Mouse (Mus musculus) forebrain, embryonic 14.5 days (tissue): Measurements from ENCODE around the gene Tinagl1. TPM values are rescaled to one million over a fixed set of nuclear protein-coding genes. Genes with fewer than 3 reads are reported as not detected.

Experiments used
- ATAC-seq: fragments of 200-750 bp; cut with Nextera tagmentation; 2 replicates; pipeline ENCODE4 v1.8.0; 2017; ENCODE audit warnings: mild to moderate bottlenecking, moderate library complexity
- DNase-seq: peaks from one replicate; pipeline ENCODE4 v3.0.0-alpha.2; 2015; ENCODE audit warnings: low spot score
- H3K27ac ChIP-seq: fragments of 300-500 bp; sonication (generic); 2 replicates; pipeline ENCODE4 v1.5.1; 2014; ENCODE audit warnings: low read depth, mild to moderate bottlenecking, control low read depth, low read length, moderate library complexity
- H3K27me3 ChIP-seq: fragments of 300-500 bp; sonication (generic); replicated peaks from 2 replicates; pipeline ENCODE4 v1.6.1; 2014; ENCODE audit warnings: low read length, control low read depth, mixed read lengths; ENCODE audit not compliant: control insufficient read depth, insufficient read depth
- H3K36me3 ChIP-seq: fragments of 300-500 bp; sonication (generic); 2 replicates; pipeline ENCODE4 v1.6.1; 2014; ENCODE audit warnings: low read length, control low read depth; ENCODE audit not compliant: control insufficient read depth, insufficient read depth
- H3K4me1 ChIP-seq: fragments of 300-500 bp; sonication (generic); 2 replicates; pipeline ENCODE4 v1.6.1; 2014; ENCODE audit warnings: antibody characterized with exemption, low read length, control low read depth; ENCODE audit not compliant: control insufficient read depth, insufficient read depth
- H3K4me2 ChIP-seq: fragments of 300-500 bp; sonication (generic); 2 replicates; pipeline ENCODE4 v1.6.1; 2014; ENCODE audit warnings: mild to moderate bottlenecking, control low read depth, low read length
- H3K4me3 ChIP-seq: fragments of 300-500 bp; sonication (generic); 2 replicates; pipeline ENCODE4 v1.5.1; 2014; ENCODE audit warnings: low read depth, low read length, control low read depth
- H3K9ac ChIP-seq: fragments of 300-500 bp; sonication (generic); 2 replicates; pipeline ENCODE4 v1.6.1; 2014; ENCODE audit warnings: mild to moderate bottlenecking, low read length, control low read depth, moderate library complexity
- H3K9me3 ChIP-seq: fragments of 300-500 bp; sonication (generic); replicated peaks from 2 replicates; pipeline ENCODE4 v1.6.1; 2016; ENCODE audit warnings: low read length, control low read depth, mixed read lengths; ENCODE audit not compliant: control insufficient read depth
- WGBS: fragments of 180-500 bp; shearing (Covaris S2); extraction: QIAGEN DNeasy Blood & Tissue Kit; methylation state at CpG from one replicate; pipeline ENCODE4 v1.1.7; 2014; 5-methylcytosine and 5-hydroxymethylcytosine counted together
- polyA plus RNA-seq: library from polyadenylated mRNA; unstranded; fragments of >200 nt; fragmentation: Nextera tagmentation; extraction: Ambion mirVana; gene quantifications from 2 replicates; pipeline ENCODE4 v1.2.1, GENCODE M21; 2014

Gene Tinagl1
- 2.7 and 4.0 TPM in 2 replicates for polyA plus RNA-seq

- Histone ChIP-seq H3K4me1 (peaks cover 9% of the 10 kb centered on the region), H3K9ac (no peak within 1 kb of the TSS), H3K4me3 (no peak within 1 kb of the TSS), H3K27ac (no peak within 1 kb of the TSS), H3K9me3 (no peaks in the 10 kb centered on the region), H3K36me3 (no peaks in the 10 kb centered on the region), H3K27me3 (peaks cover 3% of the 10 kb centered on the region; the same call in 1 of the 2 replicates), H3K4me2 (peak within 1 kb of the TSS; percentile 16; the same call in 1 of the 2 replicates)
- ATAC-seq (no peak), DNase-seq (no peak)
- 2% methylated on average over 14 of the region's 14 CpGs for WGBS
These were observed at the start of gene Tinagl1 for GRCm38 (mm10) chr4:130175072-130175711. Tinagl1 (minus strand) TSS chr4:130175122.

- ATAC-seq (no peak), DNase-seq (no peak)
- H3K4me1 ChIP-seq: no peaks in the 10 kb centered on the region
- H3K36me3 ChIP-seq: no peaks in the 10 kb centered on the region
- no peaks in the 10 kb centered on the region for H3K9me3 ChIP-seq
- no peak overlapping the region for H3K9ac ChIP-seq
- H3K27me3 ChIP-seq: no peaks in the 10 kb centered on the region
- no peak overlapping the region for H3K27ac ChIP-seq
- H3K4me3 ChIP-seq: no peak overlapping the region
- H3K4me2 ChIP-seq: no peak overlapping the region
These were observed 49.1 kb upstream of the Tinagl1 start for GRCm38 (mm10) chr4:130224071-130224470.

GRCm38 (mm10) chr4:130222179-130222578, 47.3 kb upstream of the Tinagl1 start, which contains the start of gene Gm853:
Gm853 (minus strand) TSS chr4:130222401.
- Histone ChIP-seq H3K9ac (no peak within 1 kb of the TSS), H3K4me2 (no peak within 1 kb of the TSS), H3K4me3 (no peak within 1 kb of the TSS), H3K27me3 (no peaks in the 10 kb centered on the region), H3K27ac (no peak within 1 kb of the TSS), H3K9me3 (no peaks in the 10 kb centered on the region), H3K4me1 (no peaks in the 10 kb centered on the region), H3K36me3 (no peaks in the 10 kb centered on the region)
- 59% methylated on average over 4 of the region's 4 CpGs for WGBS
- DNase-seq (no peak), ATAC-seq (no peak)

GRCm38 (mm10) chr4:130220176-130220575, 45.3 kb upstream of the Tinagl1 start:
- DNase-seq (no peak), ATAC-seq (no peak)
- no peaks in the 10 kb centered on the region for H3K36me3 ChIP-seq
- H3K27ac ChIP-seq: no peak overlapping the region
- H3K4me1 ChIP-seq: no peaks in the 10 kb centered on the region
- no peak overlapping the region for H3K9ac ChIP-seq
- no peaks in the 10 kb centered on the region for H3K27me3 ChIP-seq
- no peak overlapping the region for H3K4me2 ChIP-seq
- H3K4me3 ChIP-seq: no peak overlapping the region
- H3K9me3 ChIP-seq: no peaks in the 10 kb centered on the region
- WGBS: 79% methylated on average over 9 of the region's 9 CpGs

GRCm38 (mm10) chr4:130215392-130215791, 40.5 kb upstream of the Tinagl1 start:
- no peak for DNase-seq
- Histone ChIP-seq H3K36me3 (no peaks in the 10 kb centered on the region), H3K27ac (no peak overlapping the region)

GRCm38 (mm10) chr4:130213857-130214256, 38.9 kb upstream of the Tinagl1 start:
- ATAC-seq: no peak
- Histone ChIP-seq H3K27me3 (no peaks in the 10 kb centered on the region), H3K27ac (no peak overlapping the region), H3K4me1 (no peaks in the 10 kb centered on the region), H3K4me3 (no peak overlapping the region), H3K4me2 (no peak overlapping the region), H3K9me3 (no peaks in the 10 kb centered on the region), H3K9ac (no peak overlapping the region), H3K36me3 (no peaks in the 10 kb centered on the region)
- WGBS: 83% methylated on average over 10 of the region's 10 CpGs
- DNase-seq: no peak

More at GRCm38 (mm10) chr4:130215392-130215791, 40.5 kb upstream of the Tinagl1 start:
- no peak for ATAC-seq
- Histone ChIP-seq H3K9ac (no peak overlapping the region), H3K27me3 (no peaks in the 10 kb centered on the region), H3K4me2 (no peak overlapping the region), H3K9me3 (no peaks in the 10 kb centered on the region), H3K4me3 (no peak overlapping the region), H3K4me1 (no peaks in the 10 kb centered on the region)
- 89% methylated on average over 8 of the region's 8 CpGs for WGBS

GRCm38 (mm10) chr4:130213197-130213596, 38.3 kb upstream of the Tinagl1 start:
- no peak overlapping the region for H3K4me3 ChIP-seq
- no peaks in the 10 kb centered on the region for H3K27me3 ChIP-seq
- no peaks in the 10 kb centered on the region for H3K9me3 ChIP-seq
- no peaks in the 10 kb centered on the region for H3K36me3 ChIP-seq
- H3K4me1 ChIP-seq: no peaks in the 10 kb centered on the region
- DNase-seq (no peak), ATAC-seq (no peak)
- H3K27ac ChIP-seq: no peak overlapping the region
- WGBS: 92% methylated on average over 4 of the region's 4 CpGs
- H3K9ac ChIP-seq: no peak overlapping the region
- no peak overlapping the region for H3K4me2 ChIP-seq

- 80% methylated on average over 7 of the region's 7 CpGs for WGBS
- Histone ChIP-seq H3K27me3 (no peaks in the 10 kb centered on the region), H3K4me1 (no peaks in the 10 kb centered on the region), H3K9me3 (no peaks in the 10 kb centered on the region), H3K9ac (no peak overlapping the region), H3K27ac (no peak overlapping the region), H3K36me3 (no peaks in the 10 kb centered on the region), H3K4me3 (no peak overlapping the region), H3K4me2 (no peak overlapping the region)
- ATAC-seq: no peak
- no peak for DNase-seq
These were observed 37.5 kb upstream of the Tinagl1 start for GRCm38 (mm10) chr4:130212421-130212820.

- Histone ChIP-seq H3K36me3 (no peaks in the 10 kb centered on the region), H3K4me1 (no peaks in the 10 kb centered on the region), H3K9ac (no peak overlapping the region), H3K4me3 (no peak overlapping the region), H3K9me3 (no peaks in the 10 kb centered on the region), H3K27ac (no peak overlapping the region), H3K4me2 (no peak overlapping the region), H3K27me3 (no peaks in the 10 kb centered on the region)
- WGBS: 95% methylated on average over 2 of the region's 2 CpGs
- DNase-seq (no peak), ATAC-seq (no peak)
These were observed 36.9 kb upstream of the Tinagl1 start for GRCm38 (mm10) chr4:130211870-130212269.
